Mouse (Mus musculus) leukemia stem cell, adult 10-12 weeks (primary cell): Measurements from ENCODE around the gene Siglech. TPM values are rescaled to one million over a fixed set of nuclear protein-coding genes. Genes with fewer than 3 reads are reported as not detected.

Source experiments
- polyA plus RNA-seq: library from polyadenylated mRNA; stranded (reverse); fragments of >175 nt; gene quantifications from 2 replicates; pipeline ENCODE4 v1.2.3, GENCODE M21; 2012; ENCODE audit warnings: low replicate concordance

Siglech gene
- polyA plus RNA-seq, result 2.8 and 3.5 TPM in 2 replicates

GRCm38 (mm10) chr7:55767926-55768325 lies at the start of gene Siglech:
TSS of gene Siglech (plus strand) at chr7:55768178.

DNA sequence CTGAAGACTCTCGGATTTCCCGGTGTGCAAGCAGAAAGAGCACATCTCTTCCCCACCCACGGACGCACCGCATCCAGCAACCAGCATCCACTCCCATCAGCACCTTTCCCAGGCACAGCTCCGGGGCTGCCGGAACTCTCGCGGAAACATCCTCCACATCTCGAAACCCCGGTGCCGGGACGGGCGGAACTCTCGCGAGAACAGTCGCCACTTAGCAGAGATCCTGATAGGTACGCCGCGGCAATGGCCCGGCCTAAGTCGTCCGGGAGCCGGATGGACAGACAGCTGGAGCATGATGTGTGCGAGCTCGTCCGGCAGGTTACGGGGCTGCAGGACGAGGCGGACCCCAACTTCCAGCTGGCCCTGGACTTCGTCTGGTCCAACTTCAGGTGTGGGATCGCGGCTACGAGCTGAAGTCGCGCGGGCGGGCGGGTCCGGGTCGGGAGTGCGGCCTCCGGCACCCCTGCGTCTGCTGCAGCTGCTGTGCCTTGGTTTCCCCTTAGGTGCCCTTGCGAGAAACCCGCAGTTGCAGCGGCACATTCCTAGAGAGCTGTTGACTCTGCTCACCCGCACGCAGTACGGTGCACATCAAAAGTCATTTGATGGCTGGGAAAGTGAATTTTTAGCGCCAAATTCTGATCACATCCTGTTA lies 26.1 kb downstream of the Siglech start, which contains the start of gene Tubgcp5:
Tubgcp5 (plus strand) TSS at position 203 of the 652 bp plus-strand sequence.

Other genes starting within 250 kb of the Siglech start
- 1.3 and 1.4 TPM in 2 replicates for gene Tubgcp5, start 26.0 kb downstream of the Siglech start, polyA plus RNA-seq
- gene Cyfip1, start 73.6 kb downstream of the Siglech start, polyA plus RNA-seq, result 13.5 and 23.2 TPM in 2 replicates
- gene Nipa2, start 194.3 kb downstream of the Siglech start, polyA plus RNA-seq, result 9.0 and 9.1 TPM in 2 replicates